Mouse (Mus musculus): Measurements from ENCODE around the gene Adad2. TPM values are rescaled to one million over a fixed set of nuclear protein-coding genes. Genes with fewer than 3 reads are reported as not detected.

Gene Adad2
- total RNA-seq, 2 experiments from 2014 or later = not detected

DNA sequence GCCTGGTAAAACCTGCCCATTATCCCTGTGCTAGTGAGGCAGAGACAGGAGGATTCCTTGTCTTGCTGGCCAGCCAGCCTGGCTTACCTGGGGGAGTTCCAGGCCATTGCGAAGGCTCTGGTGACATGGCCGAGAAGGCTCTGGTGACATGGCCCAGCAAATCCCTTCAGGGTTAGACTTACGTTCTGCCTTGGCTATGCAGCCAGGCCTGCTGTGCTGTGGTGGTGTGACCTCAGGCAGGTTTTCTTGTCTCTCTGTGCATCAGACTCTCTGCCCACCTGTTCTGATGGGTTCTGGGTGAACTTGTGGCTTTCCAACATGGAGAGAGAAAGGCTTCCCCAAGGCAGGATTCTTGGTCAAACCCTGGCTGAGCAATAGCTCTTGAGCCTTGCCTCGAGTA lies 24.8 kb downstream of the Adad2 start:
- intact Hi-C loops (cut with DNase I) = no loop called here
- no peak for DNase-seq

DNA sequence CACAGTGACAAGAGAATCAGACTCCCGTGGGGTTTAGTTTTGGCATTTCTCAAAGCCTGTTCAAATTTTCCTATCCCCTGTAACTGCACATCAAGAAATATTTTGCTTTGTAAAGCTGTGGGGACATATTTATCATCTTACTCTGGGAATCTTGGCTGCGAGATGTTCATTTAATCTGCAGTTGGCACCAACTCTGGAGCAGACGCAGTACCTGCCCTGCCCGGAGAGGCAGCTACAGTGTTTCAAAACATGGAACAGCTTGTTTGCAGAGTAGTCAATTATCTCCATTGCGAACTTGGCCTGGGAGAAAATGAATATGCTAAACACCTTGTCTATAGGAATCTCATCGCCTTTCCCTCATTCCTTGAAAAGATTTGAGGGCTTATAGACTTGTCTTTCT lies 25.7 kb downstream of the Adad2 start:
- intact Hi-C loops (cut with DNase I) = no loop called here
- no peak for DNase-seq

DNA sequence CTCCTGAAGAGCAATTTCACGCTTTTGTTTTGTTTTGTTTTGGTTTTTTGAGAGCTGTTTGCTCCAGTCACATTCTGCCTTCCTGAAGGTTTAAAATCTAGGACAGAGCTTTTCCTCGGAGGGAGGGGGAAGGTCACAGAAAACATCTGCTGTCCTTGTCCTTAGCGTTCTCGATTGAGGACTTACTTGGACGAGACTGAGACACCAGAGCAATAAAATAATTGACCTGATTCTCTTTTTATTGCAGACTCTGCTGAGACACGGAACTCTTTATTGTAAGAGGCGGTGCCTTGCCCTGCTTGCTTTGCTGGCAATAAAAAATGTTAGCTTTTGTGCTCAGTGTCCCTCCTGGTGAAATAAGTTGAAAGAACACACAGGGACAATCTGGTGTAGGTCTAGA lies 27.3 kb downstream of the Adad2 start:
- intact Hi-C loops (cut with DNase I) = no loop called here
- DNase-seq = no peak

DNA sequence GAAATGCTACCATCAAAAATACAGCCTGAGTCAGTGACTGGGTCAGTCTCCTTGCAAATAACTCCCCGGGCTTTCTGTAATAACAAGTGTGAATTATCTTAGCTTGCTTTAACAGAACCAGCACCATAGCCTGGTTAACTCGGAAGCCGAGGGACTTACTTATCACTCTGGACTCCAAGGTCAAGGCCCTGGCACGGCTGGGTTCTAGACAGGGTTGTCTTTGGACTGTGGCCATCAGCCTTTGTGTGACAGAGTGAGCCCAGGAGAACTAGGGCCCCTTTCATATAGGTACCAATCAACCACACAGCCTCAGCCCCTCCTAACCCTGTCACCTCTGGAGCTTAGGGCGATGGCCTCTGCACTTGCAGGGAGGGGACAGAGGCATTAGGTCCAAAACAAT lies 28.5 kb downstream of the Adad2 start:
- intact Hi-C loops (cut with DNase I) = no loop called here
- DNase-seq = no peak

DNA sequence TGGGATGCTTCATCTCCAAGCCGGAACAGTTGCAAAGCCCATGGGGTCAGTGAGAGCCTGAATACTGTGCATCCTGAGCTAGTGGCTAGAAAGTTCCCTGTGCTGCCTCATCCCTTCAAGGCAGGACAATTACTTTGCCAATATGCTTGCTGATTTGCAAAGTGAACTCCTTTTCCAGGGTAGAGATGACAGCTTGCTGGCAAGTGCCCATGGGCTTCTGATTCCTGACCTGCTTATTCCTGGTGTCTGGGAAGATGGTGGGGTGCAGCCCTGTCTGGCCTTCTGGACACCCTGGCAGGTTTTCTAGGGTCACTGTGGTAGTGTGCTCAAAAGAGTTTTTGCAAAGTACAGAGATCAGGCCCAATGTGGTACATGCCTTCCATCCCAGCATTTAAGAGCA lies 30.4 kb downstream of the Adad2 start:
- intact Hi-C loops (cut with DNase I) = no loop called here

DNA sequence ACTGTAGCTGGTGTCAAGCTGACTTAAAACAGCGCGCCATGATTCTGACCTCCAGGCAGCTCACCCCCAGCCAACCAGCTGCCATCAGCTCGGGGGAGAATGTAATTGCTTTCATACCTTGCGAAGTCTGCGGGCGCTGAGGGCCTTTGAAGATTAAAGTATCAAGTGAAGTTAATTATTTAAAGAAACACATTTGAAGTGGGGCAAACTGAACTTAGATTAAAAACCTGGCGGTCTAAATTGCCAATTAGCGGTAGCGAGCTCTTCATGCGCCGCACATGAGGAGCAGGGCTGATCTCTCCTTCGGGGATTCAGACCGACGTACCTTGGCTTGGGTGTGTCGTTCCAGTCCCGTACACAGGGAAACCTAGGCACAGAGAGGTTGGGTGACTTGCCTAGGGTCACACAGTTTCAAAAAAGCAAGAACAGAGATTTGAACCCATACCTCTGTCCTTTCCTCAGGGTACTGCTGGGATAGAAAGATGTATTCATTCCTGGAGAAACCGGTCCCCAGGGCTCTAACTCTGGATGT lies 31.9 kb downstream of the Adad2 start:
- intact Hi-C loops (cut with DNase I) = no loop called here
- no peak for DNase-seq

More for the DNA sequence above, 30.4 kb downstream of the Adad2 start:
- no peak for DNase-seq

DNA sequence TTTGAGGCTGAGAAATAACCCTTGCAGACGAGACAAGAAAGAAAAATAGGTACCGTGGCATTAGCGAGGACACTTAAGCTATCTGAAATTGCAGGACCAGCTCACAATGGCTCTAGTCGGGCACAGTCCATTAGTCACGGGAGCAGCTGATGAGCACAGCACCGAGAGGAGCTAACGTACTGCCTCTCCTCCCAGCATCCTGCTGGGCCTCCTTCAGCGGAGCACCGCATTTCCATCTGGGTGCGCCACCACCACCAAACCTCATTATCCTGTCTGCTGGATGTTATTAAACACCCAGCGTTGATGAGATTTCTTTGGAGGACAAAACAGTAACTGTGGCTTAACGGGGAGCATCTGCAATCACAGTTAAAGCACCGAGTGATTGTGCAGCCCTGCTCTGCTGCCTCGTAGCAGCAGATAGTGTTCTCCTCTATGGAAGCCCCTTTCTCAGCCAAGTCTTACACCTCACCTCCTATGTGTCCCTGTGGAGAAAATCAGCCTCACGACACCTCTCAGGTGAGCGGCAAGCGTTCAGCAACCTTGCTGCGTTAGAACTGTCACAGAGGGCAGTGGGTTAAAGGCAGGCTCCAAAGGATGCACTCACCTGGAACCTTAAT lies 32.5 kb downstream of the Adad2 start:
- no peak for DNase-seq
- intact Hi-C loops (cut with DNase I) = no loop called here

DNA sequence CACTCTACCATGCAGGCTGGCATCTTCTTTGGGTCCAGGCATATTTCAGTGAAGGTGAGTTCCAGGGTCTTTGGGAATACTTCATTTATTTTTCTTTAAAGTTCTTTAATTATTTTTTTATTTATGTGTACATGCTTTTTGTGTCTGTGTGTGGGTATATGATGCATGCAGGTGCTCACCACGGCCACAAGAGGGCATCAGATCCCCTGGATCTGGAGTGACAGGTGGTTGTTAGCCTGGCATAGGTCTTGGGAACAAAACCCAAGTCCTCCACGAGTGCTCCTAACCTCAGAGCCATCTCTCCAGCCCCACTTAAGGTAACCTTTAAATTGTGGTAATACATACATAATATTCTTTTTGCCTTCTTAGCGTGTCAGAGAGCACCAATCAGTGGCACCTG lies 33.6 kb downstream of the Adad2 start:
- DNase-seq = no peak
- intact Hi-C loops (cut with DNase I) = no loop called here

DNA sequence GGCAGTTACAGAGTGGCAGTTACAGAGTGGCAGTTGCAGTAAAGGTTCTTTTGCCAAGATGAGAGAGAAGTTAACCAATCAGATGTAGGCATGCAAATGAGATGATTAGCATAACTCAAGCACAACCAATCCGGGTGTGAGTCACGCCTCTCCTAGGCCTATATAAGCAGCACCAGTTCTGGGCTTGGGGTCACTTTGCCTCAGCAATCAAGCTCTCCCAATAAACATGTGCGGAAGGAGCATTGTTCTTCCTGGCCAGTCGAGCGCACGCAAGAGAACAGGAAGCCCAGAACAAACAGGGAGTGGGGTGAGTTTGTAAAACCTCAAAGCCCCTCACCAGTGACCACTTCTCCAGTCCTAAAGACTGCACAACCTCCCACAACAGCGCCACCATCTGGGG lies 34.3 kb downstream of the Adad2 start:
- no peak for DNase-seq
- intact Hi-C loops (cut with DNase I) = no loop called here

DNA sequence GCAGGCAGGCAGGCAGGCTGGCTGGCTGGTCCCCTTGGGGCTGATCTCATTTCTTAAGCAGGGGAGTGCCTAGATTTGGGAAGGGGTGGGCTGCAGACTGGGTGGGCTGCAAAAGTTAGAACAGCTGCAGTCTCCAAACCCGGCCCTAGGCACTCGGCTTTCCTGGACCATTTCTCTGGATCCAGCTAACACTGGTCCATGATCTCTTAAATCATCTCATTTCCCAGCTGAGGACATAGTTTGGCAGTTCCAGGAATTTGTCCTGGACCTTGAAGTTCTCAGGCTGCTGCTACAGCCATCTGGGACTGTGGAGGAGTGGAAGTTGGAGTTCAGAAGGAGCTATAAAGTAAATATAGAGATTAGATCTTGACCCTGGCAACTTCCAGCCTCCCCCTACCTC lies 38.8 kb downstream of the Adad2 start:
- DNase-seq = peak; percentile 36 to 44

DNA sequence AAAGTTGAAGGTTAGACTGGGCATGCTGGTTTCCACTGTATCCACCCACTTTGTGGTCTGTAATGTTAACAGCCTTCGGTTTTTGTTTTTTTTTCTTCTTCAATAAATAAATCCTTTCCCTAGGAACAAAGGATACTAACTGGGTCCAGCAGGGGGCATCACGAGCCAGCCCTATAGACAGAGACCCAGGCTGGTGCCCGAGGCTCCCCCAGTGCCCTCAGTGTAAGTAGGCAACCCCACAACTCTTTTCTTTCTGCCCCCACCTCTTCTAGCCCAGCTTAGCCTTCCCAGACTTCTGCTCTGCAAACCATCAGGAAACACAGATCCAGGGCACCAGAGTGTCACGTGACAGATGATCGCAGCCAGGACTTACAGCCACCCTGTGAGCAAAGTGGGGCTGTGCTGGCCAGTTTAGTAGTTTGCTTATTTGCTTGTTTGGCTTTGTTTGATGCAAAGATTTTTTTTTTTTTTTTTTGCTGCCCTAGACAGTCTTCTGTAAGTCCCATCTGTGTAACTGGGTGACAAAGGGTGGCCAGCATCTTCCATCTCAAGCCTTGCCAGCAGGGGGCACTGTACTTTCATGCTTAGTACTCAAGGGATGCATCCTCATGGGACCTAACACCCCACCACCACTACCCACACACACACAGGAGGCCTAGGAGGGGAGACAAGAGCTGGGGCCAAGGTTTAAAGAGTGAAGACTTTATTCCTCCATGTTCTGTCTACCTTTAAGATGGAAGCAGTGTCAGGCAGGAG lies 44.3 kb downstream of the Adad2 start:
- peak; percentile 53 to 67 for DNase-seq
- intact Hi-C loops (cut with DNase I) = loop anchor here (1.0 kb wide), 1 partner anchor 19 kb away; no protein-coding TSS in a partner anchor

More for the DNA sequence above, 38.8 kb downstream of the Adad2 start:
- intact Hi-C loops (cut with DNase I) = no loop called here

DNA sequence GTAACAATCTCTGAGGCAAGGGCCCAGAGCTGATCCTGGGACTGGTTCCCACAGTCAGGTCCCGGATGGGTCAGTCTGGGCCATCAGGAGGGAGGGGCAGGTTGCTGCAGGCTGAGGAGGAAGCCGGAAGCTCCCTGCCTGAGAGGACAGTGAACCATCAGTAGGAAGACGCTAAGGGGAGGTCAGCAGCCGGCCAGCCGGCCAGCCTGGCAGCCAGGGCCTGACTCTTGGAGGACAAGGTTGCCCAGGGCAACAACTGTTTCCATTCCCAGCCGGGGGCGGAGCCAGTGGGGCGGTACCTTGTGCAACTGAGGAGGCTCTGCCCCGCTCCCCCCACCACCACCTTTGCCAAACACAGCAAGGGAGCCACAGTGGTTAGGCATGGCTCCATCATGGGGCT lies 48.5 kb downstream of the Adad2 start:
- intact Hi-C loops (cut with DNase I) = no loop called here
- peak; percentile 79 to 80 for DNase-seq

DNA sequence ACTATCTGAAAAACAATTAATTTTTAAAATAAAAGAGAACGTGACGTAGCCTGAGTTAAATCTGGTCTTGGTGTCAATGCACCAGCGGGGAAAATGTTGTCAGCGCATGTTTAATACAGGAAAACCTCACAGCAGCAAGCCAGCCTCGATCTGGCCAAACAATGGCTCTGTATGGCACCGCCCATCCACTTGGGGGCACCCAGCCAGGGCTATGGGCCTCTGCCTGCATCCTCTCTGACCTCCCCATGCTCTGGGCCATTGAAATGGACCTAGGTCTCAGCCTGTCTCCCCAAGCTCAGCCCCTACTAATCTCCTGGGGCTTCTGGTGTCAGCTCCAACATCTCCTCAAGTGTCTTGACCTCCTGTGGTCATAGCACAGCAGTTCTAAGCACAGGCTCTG lies 49.3 kb downstream of the Adad2 start:
- intact Hi-C loops (cut with DNase I) = no loop called here
- peak in 1 of 2 experiments; percentile 27 for DNase-seq

DNA sequence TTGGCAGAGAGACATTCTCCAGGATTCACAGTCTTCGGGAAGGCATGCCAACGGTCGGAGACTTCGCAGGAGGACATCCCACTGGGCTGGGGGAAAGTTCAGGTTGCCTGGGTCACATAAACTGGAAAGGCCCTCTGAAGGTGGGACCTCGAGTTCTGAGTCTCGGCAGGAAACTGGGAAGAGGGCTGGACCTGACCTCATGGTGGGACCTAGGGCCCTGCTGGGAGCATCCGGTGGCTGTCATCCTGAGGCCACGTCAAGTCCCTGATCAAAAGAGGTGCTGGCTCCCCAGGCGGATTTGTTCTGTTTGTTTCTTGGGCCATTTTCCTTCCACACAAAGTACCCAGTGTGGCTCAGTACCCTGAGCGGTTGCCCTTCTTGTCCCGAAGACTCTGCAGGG lies 50.9 kb downstream of the Adad2 start:
- intact Hi-C loops (cut with DNase I) = no loop called here

DNA sequence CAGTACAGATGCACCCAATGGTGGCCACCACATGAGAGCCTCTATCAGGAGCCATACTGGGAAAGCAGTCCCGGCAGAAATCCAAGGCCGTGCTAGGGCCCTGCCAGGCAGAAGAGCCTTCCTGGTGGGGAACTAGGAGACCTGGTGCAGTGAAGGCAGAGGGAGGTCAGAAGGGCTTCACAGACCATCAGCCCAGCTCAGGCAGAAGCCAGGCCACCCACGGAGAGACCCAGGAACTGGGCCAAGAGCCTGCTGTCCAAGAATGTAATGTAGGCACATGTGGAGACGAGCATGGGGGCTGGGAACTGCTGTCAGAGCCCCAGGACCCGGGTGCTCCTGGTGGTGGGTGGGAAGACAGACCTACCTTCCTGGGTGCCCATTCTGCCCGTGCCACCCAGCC lies 52.7 kb downstream of the Adad2 start:
- peak; percentile 74 to 79 for DNase-seq
- intact Hi-C loops (cut with DNase I) = no loop called here

More for the DNA sequence above, 50.9 kb downstream of the Adad2 start:
- DNase-seq = no peak

Other genes with a start within 250 kb of the Adad2 start
- 100 to 1,000 TPM in 1 of 2 experiments, 10 to 100 TPM in 1; 98.4 to 115 TPM for gene Mlycd, start 217.9 kb upstream of the Adad2 start, total RNA-seq (2021)
- 1 to 10 TPM in 1 of 2 experiments, under 1 TPM in 1; 0.98 to 2.0 TPM for gene Osgin1, start 178.6 kb upstream of the Adad2 start, total RNA-seq (2021)
- gene Necab2, start 166.0 kb upstream of the Adad2 start, total RNA-seq (2021) = not detected
- not detected for gene Slc38a8, start 111.0 kb upstream of the Adad2 start, total RNA-seq (2021)
- gene Mbtps1, start 54.0 kb upstream of the Adad2 start, total RNA-seq (2021) = 10 to 100 TPM; 66.8 to 67.7 TPM
- gene Hsdl1, start 37.6 kb upstream of the Adad2 start, total RNA-seq (2021) = 10 to 100 TPM; 17.6 to 18.2 TPM
- not detected for gene Dnaaf1, start 37.5 kb upstream of the Adad2 start, total RNA-seq (2021)
- gene Taf1c, start 7.5 kb upstream of the Adad2 start, total RNA-seq (2021) = 1 to 10 TPM; 3.9 to 4.7 TPM
- under 1 TPM in 1 of 2 experiments, not detected in 1; 0.10 TPM for gene Kcng4, start 22.9 kb downstream of the Adad2 start, total RNA-seq (2021)
- 10 to 100 TPM; 45.0 to 47.4 TPM for gene Wfdc1, start 53.6 kb downstream of the Adad2 start, total RNA-seq (2021)
- gene Atp2c2, start 87.3 kb downstream of the Adad2 start, total RNA-seq (2021) = not detected
- gene Tldc1, start 165.7 kb downstream of the Adad2 start, total RNA-seq (2021) = 10 to 100 TPM; 11.4 to 11.5 TPM
- gene Cotl1, start 227.8 kb downstream of the Adad2 start, total RNA-seq (2021) = 10 to 100 TPM; 39.4 to 44.2 TPM
- 1 to 10 TPM; 4.1 to 5.4 TPM for gene Klhl36, start 249.5 kb downstream of the Adad2 start, total RNA-seq (2021)

Measured in heart, postnatal 10 days (tissue).